Mouse (Mus musculus) brain, embryonic 18.5 days (tissue): ENCODE data around the gene Hes3.

ENCODE experiments used
- DNase-seq: peaks from one replicate; pipeline ENCODE4 v3.0.0-alpha.2; 2012; ENCODE audit warnings: low read depth, low spot score

Gene Hes3

GRCm38 (mm10) chr4:152257070-152257469 is 34.4 kb downstream of the Hes3 start:
- no peak for DNase-seq

DNA sequence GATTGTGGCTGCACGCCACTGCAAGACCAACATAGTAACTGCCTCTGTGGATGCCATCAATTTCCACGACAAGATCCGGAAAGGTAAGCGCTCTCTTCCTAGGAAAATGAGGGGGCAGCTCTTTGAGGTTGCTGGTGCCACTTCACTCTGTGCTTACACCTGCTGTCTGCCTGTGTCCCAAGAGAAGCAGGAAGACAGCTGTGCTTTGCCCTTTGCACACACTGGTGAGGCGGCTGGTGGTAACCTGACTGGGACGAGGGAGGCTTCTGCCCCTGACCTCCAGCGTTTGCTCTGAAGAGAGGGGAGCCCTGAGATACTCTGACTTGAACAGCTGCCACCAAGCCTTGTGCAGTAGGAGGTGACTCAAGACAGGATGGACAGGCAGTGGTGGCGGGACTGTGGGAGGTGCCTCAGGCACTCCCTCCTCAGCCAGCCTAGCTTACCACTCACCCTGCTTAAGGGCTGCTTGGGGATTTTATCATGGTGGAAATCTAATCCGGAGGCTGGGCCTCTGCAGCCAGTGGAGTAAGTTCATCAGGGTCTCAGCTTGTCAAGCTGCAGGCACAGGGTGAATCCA is 38.2 kb downstream of the Hes3 start:
- no peak for DNase-seq

- no peak for DNase-seq
These were observed 40.8 kb downstream of the Hes3 start for GRCm38 (mm10) chr4:152250615-152251014.

DNA sequence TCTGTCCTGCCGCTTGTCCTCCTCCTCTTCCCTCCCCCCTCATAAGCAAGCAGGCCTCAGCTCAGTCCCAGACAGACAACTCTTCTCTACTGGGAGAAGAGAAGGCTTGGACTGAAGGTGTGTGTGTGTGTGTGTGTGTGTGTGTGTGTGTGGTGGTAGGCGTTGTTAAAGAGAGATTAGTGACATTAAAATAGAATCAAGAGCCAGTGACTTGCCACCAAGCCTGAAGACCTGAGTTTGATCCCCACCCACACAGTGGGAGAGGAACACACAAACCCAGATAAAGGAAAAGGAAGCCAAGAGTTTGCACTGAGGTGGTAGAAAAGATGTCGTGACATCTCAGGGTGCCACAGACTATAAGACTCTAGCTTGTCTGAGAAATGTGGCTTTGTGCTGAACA is 44.3 kb downstream of the Hes3 start:
- DNase-seq, result no peak

DNA sequence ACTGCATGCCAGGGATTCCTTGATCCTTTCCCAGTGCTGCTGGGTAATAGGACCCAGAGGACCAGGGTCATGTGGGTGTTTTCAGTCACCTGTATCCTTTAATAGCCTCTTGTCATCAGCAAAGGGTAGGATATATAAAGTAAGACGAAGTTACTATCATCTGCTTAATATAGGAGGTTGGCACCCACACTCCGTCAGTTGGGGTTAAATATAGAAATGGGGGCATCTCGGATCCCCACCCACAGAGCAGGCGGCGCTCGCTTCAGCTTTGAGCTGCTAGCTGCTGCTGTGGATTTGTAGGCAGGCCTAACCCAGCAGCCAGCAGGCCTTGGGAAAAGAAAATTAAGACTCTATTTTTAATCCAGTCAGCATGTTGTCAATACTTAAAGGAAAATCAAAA is 45.5 kb downstream of the Hes3 start:
- no peak for DNase-seq

DNA sequence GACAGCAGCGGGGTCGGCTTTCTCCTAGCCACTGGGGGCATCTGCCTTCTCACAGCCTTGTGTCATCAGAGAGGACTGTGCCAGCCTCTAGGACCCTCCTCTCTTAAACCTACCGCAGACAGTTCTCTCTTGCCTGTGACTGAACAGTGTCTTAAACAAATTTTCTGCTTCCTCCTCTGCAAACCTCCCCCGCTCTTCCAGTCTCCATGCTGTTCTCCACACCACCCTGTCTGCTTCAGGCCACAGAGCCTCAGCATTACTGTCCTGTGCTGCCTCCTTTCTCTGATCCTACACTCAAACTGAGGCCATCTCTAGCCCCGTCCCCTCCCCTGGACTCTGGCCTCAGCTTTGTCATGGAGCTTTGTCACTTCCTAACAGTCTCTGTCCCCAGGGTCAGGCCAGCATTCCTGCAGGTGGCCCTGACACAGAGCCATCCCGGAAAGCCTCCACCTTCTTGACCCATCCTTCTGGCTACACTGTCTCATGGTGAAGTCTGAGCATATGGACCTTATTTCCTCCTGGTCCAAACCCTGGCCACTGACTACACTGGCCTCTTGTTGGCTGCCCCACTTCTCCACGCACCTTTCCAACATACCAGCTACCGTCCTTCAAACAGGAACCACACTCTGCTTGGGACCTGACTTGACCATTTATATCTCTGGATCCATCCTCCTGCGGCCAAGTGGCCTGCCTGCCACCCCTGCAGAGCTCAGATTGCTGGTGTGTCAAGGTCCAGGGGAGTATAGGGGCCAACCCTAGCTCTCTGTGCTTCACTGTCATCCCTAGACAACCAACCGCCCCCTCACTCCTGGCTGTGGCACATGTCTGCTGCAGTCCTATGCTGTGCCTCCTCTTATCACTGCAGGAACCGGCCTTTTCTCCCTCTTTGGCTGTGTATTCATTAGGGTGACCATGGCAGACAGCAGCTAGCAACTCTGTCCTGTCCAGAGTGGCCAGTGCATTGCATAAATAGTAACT is 46.6 kb downstream of the Hes3 start:
- DNase-seq, result no peak

DNA sequence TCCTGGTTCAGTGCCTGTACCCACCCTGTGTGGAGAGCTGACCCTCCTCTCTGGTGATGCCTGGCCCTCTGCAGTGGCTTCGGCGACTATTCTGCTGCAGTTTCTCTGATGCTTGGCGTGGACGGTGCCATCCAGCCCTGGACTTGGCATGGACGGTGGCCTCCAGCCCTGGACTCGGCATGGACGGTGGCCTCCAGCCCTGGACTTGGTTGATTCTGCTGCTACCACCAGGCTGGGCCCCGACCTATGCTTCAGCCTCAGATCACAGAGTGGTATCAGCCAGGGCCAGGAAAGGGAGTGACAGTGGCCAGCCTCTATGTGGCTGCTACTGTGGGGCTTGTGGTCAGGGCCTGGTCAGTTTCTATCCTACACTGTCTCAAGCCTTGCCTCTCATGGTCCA is 47.5 kb downstream of the Hes3 start:
- DNase-seq, result no peak

GRCm38 (mm10) chr4:152243241-152243891 is 48.1 kb downstream of the Hes3 start:
- no peak for DNase-seq

GRCm38 (mm10) chr4:152239974-152240373 is 51.5 kb downstream of the Hes3 start:
- no peak for DNase-seq
